Mouse (Mus musculus): ENCODE results near the gene Skil. TPM values are rescaled to one million over a fixed set of nuclear protein-coding genes. Genes with fewer than 3 reads are reported as not detected.

The Skil gene
- 149 TPM for total RNA-seq (2023)

DNA sequence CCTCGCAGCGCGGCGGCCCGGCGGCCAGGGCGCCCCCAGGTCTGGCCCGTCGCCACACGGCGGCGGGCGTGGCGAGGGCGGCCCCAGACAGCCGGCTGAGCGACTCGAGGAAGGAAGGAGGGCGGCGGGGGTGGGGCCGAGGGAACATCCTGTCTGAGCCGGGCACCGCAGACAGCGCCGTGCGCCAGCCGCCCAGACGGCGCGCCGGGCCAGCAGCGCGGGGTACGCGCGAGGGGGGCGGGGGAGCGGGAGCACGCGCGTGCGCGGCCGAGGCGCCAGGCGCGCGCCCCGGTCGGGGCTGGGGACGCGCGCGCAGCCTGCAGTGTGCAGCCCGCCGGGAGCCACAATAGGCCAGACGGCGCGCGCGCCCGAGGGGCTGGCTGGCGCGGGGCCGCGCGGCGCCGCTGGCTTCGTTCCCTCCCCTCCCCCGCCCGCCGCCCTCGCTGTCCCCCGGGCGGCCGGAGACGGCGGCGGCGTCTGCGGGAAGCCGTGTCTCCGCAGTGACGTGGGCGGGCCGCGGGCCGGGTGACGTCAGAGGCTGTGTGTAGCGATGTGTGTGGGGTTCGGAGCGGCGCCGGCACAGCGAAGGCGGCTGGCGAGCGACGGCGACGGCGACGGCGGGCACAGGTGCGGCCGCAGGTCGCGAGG, at the start of gene Skil:
Gene Skil (plus strand): TSS at position 528 of the 648 bp plus-strand sequence.

DNA sequence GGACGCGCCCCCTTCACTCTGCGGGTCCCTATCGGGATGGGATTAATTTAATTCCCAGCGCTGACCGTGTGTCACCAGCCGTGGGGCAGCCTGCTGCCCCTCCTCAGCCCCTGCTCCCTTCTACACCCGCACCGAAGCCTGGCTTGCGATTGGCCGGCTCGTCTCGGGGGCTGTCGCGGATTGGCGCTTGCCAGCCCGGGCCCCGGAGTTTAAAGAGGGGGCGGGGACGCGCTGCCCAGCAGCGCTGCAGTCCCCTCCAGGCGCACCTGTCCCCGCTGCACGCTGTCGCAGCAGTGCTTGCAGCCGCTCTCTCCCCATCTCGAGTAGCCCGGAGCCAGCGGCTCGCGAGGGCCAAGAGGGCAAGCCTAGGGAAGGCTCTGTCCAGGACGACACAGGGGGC, 54.8 kb downstream of the Skil start, which contains the start of gene Cldn11:
Gene Cldn11 (plus strand): TSS at position 215 of the 400 bp plus-strand sequence.

Other genes starting within 250 kb of the Skil start
- 1.2 TPM for gene Gpr160, start 239.1 kb upstream of the Skil start, total RNA-seq (2023)
- gene Phc3, start 125.6 kb upstream of the Skil start, total RNA-seq (2023) = 75.8 TPM
- 10.7 TPM for gene Prkci, start 99.3 kb upstream of the Skil start, total RNA-seq (2023)
- not detected for gene Cldn11, start 54.9 kb downstream of the Skil start, total RNA-seq (2023)
- gene Slc7a14, start 215.3 kb downstream of the Skil start, total RNA-seq (2023) = 0.12 TPM